13 mouse cellular contexts compared by ENCODE assay signal in genomic region chrX:81472500-81472899, GRCm38 (mm10). TPM values are rescaled to one million over a fixed set of nuclear protein-coding genes. Genes with fewer than 3 reads are reported as not detected.
A peak's percentile ranks its signal among the peaks of the same experiment; 100 is the strongest.
DNase-seq lines count a peak whose midpoint lies in the region; ATAC-seq and TF ChIP-seq lines count a peak whose summit lies in the region.
"Had no signal": no experiment of that assay in that cellular context is flagged by ENCODE, and none has a peak within 500 bp of the region (broad histone marks: within the 10 kb centered on the region; RNA-seq: fewer than 3 reads in every experiment).

No protein-coding gene starts in this region.

- H3K4me3 ChIP-seq in gastrocnemius, adult 2 months = no peak overlapping the region
- H3K4me3 ChIP-seq in limb, embryonic 11.5 days (ENCODE audit: low read depth, low read length) = no peak overlapping the region
- no peak overlapping the region for H3K4me3 ChIP-seq in limb, embryonic 10.5 days
- no peak overlapping the region for H3K4me3 ChIP-seq in ES-E14 (ENCODE audit: insufficient read depth in 1 of 2, low read depth in 1 of 2, low read length in 2 of 2, poor library complexity in 1 of 2, severe bottlenecking in 1 of 2)
- H3K4me3 ChIP-seq: midbrain, embryonic 13.5 days had no signal

- in situ Hi-C loops in ES-E14 (cut with MboI; ENCODE audit: low sequenced_read_pairs in 2 of 2, unreplicated experiment in 2 of 2) = no loop called here

- no peak overlapping the region for H3K4me2 ChIP-seq in limb, embryonic 11.5 days (ENCODE audit: low read depth, severe bottlenecking)
- H3K4me2 ChIP-seq: midbrain, embryonic 13.5 days had no signal

- TF ChIP-seq CTCF in gastrocnemius, adult 2 months (IDR thresholded peaks at IDR 0.05) = peak; percentile 40; the same call in 1 of the 2 replicates

- H3K36me3 ChIP-seq in limb, embryonic 11.5 days (ENCODE audit: control insufficient read depth, insufficient read depth, low read length) = no peaks in the 10 kb centered on the region
- no peaks in the 10 kb centered on the region for H3K36me3 ChIP-seq in limb, embryonic 10.5 days
- no peaks in the 10 kb centered on the region for H3K36me3 ChIP-seq in ES-E14 (ENCODE audit: control insufficient read depth, insufficient read depth, low read length, poor library complexity, severe bottlenecking)
- H3K36me3 ChIP-seq: G1E; midbrain, embryonic 13.5 days had no signal

- no peak for ATAC-seq in limb, embryonic 11.5 days (ENCODE audit: insufficient number of reproducible peaks, low FRiP score, low TSS enrichment, low read depth)
- ATAC-seq in megakaryocyte-erythroid progenitor cell, adult 5-6 weeks (replicated peaks; ENCODE audit: low FRiP score, low TSS enrichment, poor library complexity, severe bottlenecking) = no peak
- ATAC-seq: midbrain, embryonic 13.5 days had no signal

- H3K27me3 ChIP-seq in limb, embryonic 11.5 days (ENCODE audit: control insufficient read depth, insufficient read depth, low read length) = no peaks in the 10 kb centered on the region
- H3K27me3 ChIP-seq in limb, embryonic 10.5 days (ENCODE audit: low read depth, poor library complexity, severe bottlenecking) = no peaks in the 10 kb centered on the region
- H3K27me3 ChIP-seq: midbrain, embryonic 13.5 days had no signal

- no peak for DNase-seq in gastrocnemius, adult 2 months
- no peak for DNase-seq in gastrocnemius, adult 18-20 months (ENCODE audit: low spot score)
- DNase-seq in limb, embryonic 11.5 days (ENCODE audit: low spot score) = peak; percentile 21
- DNase-seq in limb, embryonic 10.5 days (ENCODE audit: low spot score) = no peak
- DNase-seq in ES-E14 (ENCODE audit: low read depth, low spot score) = peak; percentile 13
- peak; percentile 1 for DNase-seq in hindlimb bud, embryonic 11.5 days (ENCODE audit: extremely low spot score, low read depth, low spot score)
- no peak for DNase-seq in thymus, postnatal 0 days (ENCODE audit: low spot score)
- DNase-seq: cerebellum, adult 2 months; heart, postnatal 36 days had no signal

- H3K9ac ChIP-seq in limb, embryonic 11.5 days (ENCODE audit: low read length) = no peak overlapping the region
- no peak overlapping the region for H3K9ac ChIP-seq in ES-E14 (ENCODE audit: insufficient read depth, low read depth, low read length, poor library complexity, severe bottlenecking)
- H3K9ac ChIP-seq: midbrain, embryonic 13.5 days had no signal

- no peaks in the 10 kb centered on the region for H3K9me3 ChIP-seq in limb, embryonic 11.5 days (ENCODE audit: control insufficient read depth, low read length)
- H3K9me3 ChIP-seq in limb, embryonic 10.5 days (replicated peaks) = no peaks in the 10 kb centered on the region
- no peaks in the 10 kb centered on the region for H3K9me3 ChIP-seq in ES-E14 (ENCODE audit: control insufficient read depth, insufficient read depth, low read depth, low read length)
- H3K9me3 ChIP-seq: G1E; midbrain, embryonic 13.5 days had no signal

- intact Hi-C loops in gastrocnemius, adult 2 months (cut with DNase I) = no loop called here

- H3K4me1 ChIP-seq in limb, embryonic 11.5 days (ENCODE audit: control insufficient read depth, insufficient read depth, low read length) = no peaks in the 10 kb centered on the region
- no peaks in the 10 kb centered on the region for H3K4me1 ChIP-seq in limb, embryonic 10.5 days
- H3K4me1 ChIP-seq in ES-E14 (ENCODE audit: control insufficient read depth in 2 of 2, insufficient read depth in 2 of 2, low read length in 2 of 2, poor library complexity in 1 of 2) = no peaks in the 10 kb centered on the region
- H3K4me1 ChIP-seq: midbrain, embryonic 13.5 days had no signal

- no peak overlapping the region for H3K27ac ChIP-seq in gastrocnemius, adult 2 months
- no peak overlapping the region for H3K27ac ChIP-seq in limb, embryonic 11.5 days (replicated peaks; ENCODE audit: low read depth, low read length)
- no peak overlapping the region for H3K27ac ChIP-seq in limb, embryonic 10.5 days
- no peak overlapping the region for H3K27ac ChIP-seq in ES-E14 (ENCODE audit: insufficient read depth, low read depth, low read length, poor library complexity, severe bottlenecking)
- H3K27ac ChIP-seq: midbrain, embryonic 13.5 days had no signal

TF ChIP-seq in ES-E14, 5 proteins besides CTCF, POLR2A, EP300 and RAD21:
- TF ChIP-seq ZNF384 (IDR thresholded peaks at IDR 0.05; ENCODE audit: low read depth, low read length) = peak; percentile 97
- no peak for TF ChIP-seq ZC3H11A (IDR thresholded peaks at IDR 0.05; ENCODE audit: borderline replicate concordance, low read depth, low read length)
- no peak for TF ChIP-seq MAFK (IDR thresholded peaks at IDR 0.05; ENCODE audit: insufficient read depth, low read depth, low read length)
- no peak for TF ChIP-seq HCFC1 (IDR thresholded peaks at IDR 0.05; ENCODE audit: borderline replicate concordance, insufficient read depth, low read length)
- no peak for TF ChIP-seq CHD2 (IDR thresholded peaks at IDR 0.05; ENCODE audit: low read depth, low read length)

RNA-seq across cellular contexts. Expression of gene 4930595M18Rik, which starts 14.6 kb away (rescaled TPM):
- not detected for total RNA-seq in gastrocnemius, adult 2 months (2021)
- not detected for total RNA-seq in gastrocnemius, adult 18-20 months (2021)
- polyA plus RNA-seq in limb, embryonic 11.5 days (2014; fragmentation: Nextera tagmentation; extraction: Ambion mirVana) = not detected in 2 replicates
- polyA plus RNA-seq in limb, embryonic 10.5 days (2016; fragmentation: Nextera tagmentation; extraction: Ambion mirVana) = not detected in 2 replicates
- not detected in 2 replicates for total RNA-seq in ES-E14 (2012; rRNA removed)
- total RNA-seq in megakaryocyte-erythroid progenitor cell, adult 5-6 weeks (2014; fragmentation: Nextera tagmentation) = not detected in 2 replicates
- not detected in 2 replicates for total RNA-seq in megakaryocyte-erythroid progenitor cell, adult 5-6 weeks (2017)
- polyA plus RNA-seq in thymus, postnatal 0 days (2015; fragmentation: Nextera tagmentation; extraction: Ambion mirVana) = not detected in 2 replicates
- total RNA-seq: heart, postnatal 36 days; left cerebral cortex, adult 18-20 months had no signal
- polyA plus RNA-seq: cerebellum, adult 2 months; G1E; midbrain, embryonic 13.5 days had no signal

Comparison
In these comparisons a context has a peak if more than half of its experiments do, and no peak if none do; other contexts are left out.
1. DNase-seq: peak in limb, embryonic 11.5 days (single experiment), ES-E14 (single experiment) and hindlimb bud, embryonic 11.5 days (single experiment); none in gastrocnemius, adult 2 months (single experiment), gastrocnemius, adult 18-20 months (single experiment), limb, embryonic 10.5 days (single experiment) and thymus, postnatal 0 days (single experiment).